Mouse (Mus musculus) heart, adult 2 months (tissue): ENCODE measurements around the gene Ppp1r14b.

ENCODE experiments used
- CTCF ChIP-seq: fragments of 200-600 bp; IDR thresholded peaks from 2 replicates; pipeline ENCODE4 v1.8.1; 2022; ENCODE audit warnings: antibody characterized with exemption, mild to moderate bottlenecking, moderate library complexity
- EP300 ChIP-seq: fragments of 200-500 bp; IDR thresholded peaks from 2 replicates; pipeline ENCODE4 v1.6.1; 2011; ENCODE audit warnings: low read depth, low read length, control low read depth; ENCODE audit not compliant: insufficient read depth
- POLR2A ChIP-seq: fragments of 200-500 bp; IDR thresholded peaks from 2 replicates; pipeline ENCODE4 v1.6.1; 2011; ENCODE audit warnings: mild to moderate bottlenecking, low read depth, low read length, control low read depth; ENCODE audit not compliant: insufficient read depth

GRCm38 (mm10) chr19:7020224-7020641 lies 45.5 kb downstream of the Ppp1r14b start:
- no peak for TF ChIP-seq POLR2A
- TF ChIP-seq CTCF, result peak; percentile 81
- peak; percentile 69; the same call in 1 of the 2 replicates for TF ChIP-seq EP300
